ENCODE assay signal across 22 mouse cellular contexts in genomic region chr14:9748709-9749108, GRCm38 (mm10).
DNase-seq lines count a peak whose midpoint lies in the region; ATAC-seq and TF ChIP-seq lines count a peak whose summit lies in the region.
"Had no signal": no experiment of that assay in that cellular context is flagged by ENCODE, and none has a peak within 500 bp of the region (broad histone marks: within the 10 kb centered on the region; RNA-seq: fewer than 3 reads in every experiment).

No protein-coding gene starts in this region.

- peak; percentile 62 for ATAC-seq in frontal cortex, adult (ENCODE audit: low TSS enrichment)
- ATAC-seq: activated CD4-positive, CD25-positive, alpha-beta regulatory T cell, adult 4 months; hindbrain, postnatal 0 days; Patski had no signal

- intact Hi-C loops in left cerebral cortex, adult 2 months (cut with DNase I) = loop anchor here (5.0 kb wide), 1 partner anchor 356 kb away; no protein-coding TSS in a partner anchor

- no peak overlapping the region for H3K27ac ChIP-seq in left cerebral cortex, adult 2 months
- H3K27ac ChIP-seq: embryonic facial prominence, embryonic 12.5 days; forebrain, embryonic 12.5 days; heart, adult 2 months; heart, embryonic 15.5 days; hindbrain, embryonic 13.5 days; hindbrain, postnatal 0 days had no signal

- no peak overlapping the region for H3K4me3 ChIP-seq in left cerebral cortex, adult 2 months
- H3K4me3 ChIP-seq: embryonic facial prominence, embryonic 12.5 days; forebrain, embryonic 12.5 days; heart, adult 2 months; heart, embryonic 15.5 days; hindbrain, embryonic 13.5 days had no signal

- no peak for DNase-seq in frontal cortex, postnatal 25 days (ENCODE audit: low spot score in 2 of 2)
- peak in 1 of 2 experiments; percentile 8 for DNase-seq in left cerebral cortex, adult 2 months (ENCODE audit: extremely low spot score in 1 of 2, low spot score in 2 of 2)
- DNase-seq in left cerebral cortex, adult 8-10 months (ENCODE audit: low spot score in 2 of 2) = no peak
- peak; percentile 41 for DNase-seq in brain, embryonic 14.5 days (ENCODE audit: low read depth)
- DNase-seq in telencephalon, adult 2 months (ENCODE audit: low read depth, low spot score) = peak; percentile 43
- DNase-seq in adrenal gland, adult (ENCODE audit: inconsistent age in 2 of 2, low spot score in 1 of 2) = no peak
- DNase-seq: adrenal gland, adult 2 months; adrenal gland, postnatal 25 days; cerebellum, adult 11-12 months; cerebellum, adult 9-10 months; cerebellum, postnatal 25 days; gastrocnemius, postnatal 14 days; heart, adult 2 months; heart, postnatal 14 days had no signal

- peak; percentile 25 for TF ChIP-seq CTCF in left cerebral cortex, adult 2 months (IDR thresholded peaks at IDR 0.05)
- TF ChIP-seq CTCF in brain, embryonic 14.5 days (IDR thresholded peaks at IDR 0.05; ENCODE audit: borderline replicate concordance, extremely low read depth, insufficient read depth, insufficient read length) = no peak

- no peak for TF ChIP-seq POLR2A in brain, embryonic 14.5 days (IDR thresholded peaks at IDR 0.05; ENCODE audit: borderline replicate concordance, extremely low read depth, insufficient read depth, insufficient read length, poor library complexity, severe bottlenecking)

Comparison
In these comparisons a context has a peak if more than half of its experiments do, and no peak if none do; other contexts are left out.
1. DNase-seq: peak in brain, embryonic 14.5 days (single experiment) and telencephalon, adult 2 months (single experiment); none in frontal cortex, postnatal 25 days (0 of 2), left cerebral cortex, adult 8-10 months (0 of 2) and adrenal gland, adult (0 of 2).